Mouse (Mus musculus) kidney, postnatal 36 days (tissue): Measurements from ENCODE around the gene Zfp512.
"Not testable (repeated sequence)": the region's sequence is repeated elsewhere in the genome, so short reads cannot be mapped to it uniquely, and the experiment has no call there.

ENCODE experiments used
- DNase-seq, 2 experiments: peaks; one replicate each; pipeline ENCODE4 v3.0.0; 2021 to 2022; ENCODE audit warnings: mixed read lengths in 2 of 2

Zfp512 gene

GRCm38 (mm10) chr5:31451878-31452561 lies at the start of gene Zfp512:
Gene Zfp512 (plus strand): TSS chr5:31452431.
- peak; percentile 95 to 97 for DNase-seq

DNA sequence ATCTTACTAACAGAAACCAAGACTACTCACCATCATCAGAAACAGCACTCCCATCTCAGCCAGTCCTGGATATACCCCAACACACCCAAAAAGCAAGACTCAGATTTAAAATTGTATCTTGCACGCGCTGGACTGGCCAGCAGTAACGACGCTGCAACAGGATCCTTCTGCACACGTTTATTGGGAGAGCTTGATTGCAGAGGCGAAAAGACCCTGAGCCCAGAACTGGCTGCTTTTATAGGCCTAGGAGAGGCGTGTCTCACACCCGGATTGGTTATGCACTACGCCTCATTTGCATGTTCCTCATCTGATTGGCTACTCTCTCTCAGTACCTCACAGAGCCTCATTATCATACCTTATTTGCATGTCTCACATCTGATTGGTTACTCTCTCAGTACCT lies 17.5 kb upstream of the Zfp512 start:
- DNase-seq = not testable (repeated sequence)

GRCm38 (mm10) chr5:31451336-31451735 lies 895 bp upstream of the Zfp512 start:
- no peak for DNase-seq

- no peak for DNase-seq
Measured at GRCm38 (mm10) chr5:31452562-31452878, 289 bp downstream of the Zfp512 start.

DNA sequence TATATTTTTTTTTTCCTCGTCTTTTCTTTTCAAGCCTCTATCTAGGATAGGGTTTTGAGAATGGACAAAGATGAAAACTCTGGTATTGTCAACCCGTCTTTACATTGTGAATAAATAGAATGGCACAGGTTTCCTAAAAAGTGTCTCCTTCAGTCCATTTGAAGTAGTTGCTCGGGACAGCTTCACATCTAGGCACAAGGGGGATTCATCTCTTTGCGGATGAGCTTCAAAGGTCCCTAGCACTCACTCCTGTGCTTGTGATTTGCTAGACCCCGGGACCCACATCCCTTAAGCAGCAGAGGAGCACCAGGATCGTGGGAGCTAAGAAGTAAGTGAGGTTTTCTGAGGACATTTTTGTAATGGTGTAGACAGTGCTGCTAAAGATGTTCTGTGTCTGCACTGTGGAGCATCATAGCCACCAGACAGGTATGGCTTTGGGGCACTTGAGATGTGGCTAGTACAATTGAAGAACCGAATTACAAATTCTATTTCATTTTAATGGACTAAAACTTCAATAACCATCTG lies 717 bp downstream of the Zfp512 start:
- no peak for DNase-seq

- no peak for DNase-seq
Measured at GRCm38 (mm10) chr5:31467798-31468197, 15.6 kb downstream of the Zfp512 start.

DNA sequence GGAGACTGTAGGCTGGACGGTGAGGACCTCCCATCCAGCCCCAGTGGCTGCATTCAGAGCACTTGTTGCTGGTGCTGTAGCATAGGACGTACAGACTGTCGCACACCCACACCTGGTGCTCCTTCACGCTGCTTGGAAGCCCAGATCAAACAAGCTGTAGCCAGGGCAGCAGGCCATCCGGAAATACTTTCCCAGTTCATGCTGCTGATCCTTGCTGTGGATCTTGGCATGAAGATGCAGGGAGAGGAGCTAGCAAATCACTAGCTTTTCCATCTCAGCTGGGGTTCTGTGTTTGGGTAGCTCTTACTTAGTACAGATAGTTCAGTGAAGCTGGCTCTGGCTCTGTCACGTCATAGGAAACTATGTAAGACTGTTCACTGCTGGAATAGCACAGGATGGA lies 17.5 kb downstream of the Zfp512 start:
- DNase-seq = no peak

GRCm38 (mm10) chr5:31470334-31470733 lies 18.1 kb downstream of the Zfp512 start:
- peak; percentile 15 to 80 for DNase-seq

- no peak for DNase-seq
Measured at GRCm38 (mm10) chr5:31480536-31480935, 28.3 kb downstream of the Zfp512 start.

DNA sequence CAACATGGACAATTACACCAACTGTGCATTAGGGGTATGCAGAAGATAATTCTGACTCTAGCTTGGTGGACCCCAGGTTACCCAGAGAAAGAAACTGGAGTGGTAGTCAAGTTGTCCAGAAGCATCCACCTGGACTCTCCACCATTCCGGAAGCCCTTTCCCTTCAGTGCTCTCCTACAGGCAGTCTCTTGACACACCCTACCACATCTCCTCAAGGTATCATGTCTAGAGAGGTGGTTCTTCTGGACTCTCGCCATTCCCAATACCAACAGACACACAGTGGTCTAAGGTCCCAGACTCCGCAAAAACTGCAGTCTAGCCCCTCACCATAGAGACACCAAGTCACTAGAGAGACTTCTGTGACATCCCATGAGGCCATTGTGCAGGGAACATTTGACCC lies 33.2 kb downstream of the Zfp512 start, which contains the start of gene 4930548H24Rik:
TSS of gene 4930548H24Rik (plus strand) at position 301 of the 400 bp plus-strand sequence.
- DNase-seq = no peak

DNA sequence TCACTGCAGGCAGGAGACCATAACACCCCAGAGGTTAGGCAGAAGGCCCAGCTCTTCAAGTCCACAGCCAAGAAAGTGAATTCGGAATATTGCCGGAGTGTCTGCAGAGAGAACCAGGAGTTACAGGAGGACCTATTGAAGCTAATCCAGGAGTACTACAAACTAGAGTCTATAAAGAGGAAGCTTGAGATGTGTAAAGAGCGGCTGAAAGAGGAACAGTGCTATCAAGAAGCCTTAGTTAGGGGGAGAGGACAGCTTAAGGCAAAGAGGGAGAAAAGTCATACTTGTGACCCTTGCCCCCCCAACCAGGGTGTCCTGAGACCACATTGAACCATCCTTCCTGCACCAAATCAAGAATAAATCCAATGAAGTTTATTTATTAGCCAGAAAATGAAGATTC lies 35.7 kb downstream of the Zfp512 start:
- DNase-seq = no peak

DNA sequence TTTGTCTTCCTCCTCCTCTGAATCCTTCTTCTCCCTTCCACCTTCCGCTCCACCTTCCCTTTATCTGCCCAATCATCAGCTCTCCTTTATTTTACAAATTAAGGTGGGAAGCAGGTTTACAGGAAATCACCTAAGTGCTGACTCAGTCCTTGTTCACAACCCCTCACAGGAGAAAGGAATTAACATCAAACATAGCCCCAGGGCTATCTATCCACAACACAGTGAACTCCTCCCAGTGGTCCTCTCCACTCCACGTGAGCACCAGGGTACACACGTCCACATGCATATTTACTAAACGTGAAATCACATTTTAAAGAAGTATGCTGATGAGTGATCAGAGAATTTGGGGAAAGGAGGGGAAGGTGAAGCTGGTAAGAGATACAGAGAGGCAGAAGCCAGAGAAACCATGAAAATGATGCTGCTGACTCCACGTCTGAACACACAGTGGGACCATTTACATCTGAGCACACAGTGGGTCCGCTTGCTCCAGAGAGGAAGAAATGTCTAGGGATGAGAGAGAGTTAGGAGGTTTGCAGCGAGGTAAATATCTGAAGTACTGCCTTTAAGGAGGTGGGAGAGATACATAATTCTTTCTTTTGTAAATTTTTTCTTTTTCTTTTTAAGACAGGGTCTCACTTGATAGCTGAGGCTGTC lies 37.0 kb downstream of the Zfp512 start:
- DNase-seq = no peak

- no peak for DNase-seq
Measured at GRCm38 (mm10) chr5:31492031-31492430, 39.8 kb downstream of the Zfp512 start.

DNA sequence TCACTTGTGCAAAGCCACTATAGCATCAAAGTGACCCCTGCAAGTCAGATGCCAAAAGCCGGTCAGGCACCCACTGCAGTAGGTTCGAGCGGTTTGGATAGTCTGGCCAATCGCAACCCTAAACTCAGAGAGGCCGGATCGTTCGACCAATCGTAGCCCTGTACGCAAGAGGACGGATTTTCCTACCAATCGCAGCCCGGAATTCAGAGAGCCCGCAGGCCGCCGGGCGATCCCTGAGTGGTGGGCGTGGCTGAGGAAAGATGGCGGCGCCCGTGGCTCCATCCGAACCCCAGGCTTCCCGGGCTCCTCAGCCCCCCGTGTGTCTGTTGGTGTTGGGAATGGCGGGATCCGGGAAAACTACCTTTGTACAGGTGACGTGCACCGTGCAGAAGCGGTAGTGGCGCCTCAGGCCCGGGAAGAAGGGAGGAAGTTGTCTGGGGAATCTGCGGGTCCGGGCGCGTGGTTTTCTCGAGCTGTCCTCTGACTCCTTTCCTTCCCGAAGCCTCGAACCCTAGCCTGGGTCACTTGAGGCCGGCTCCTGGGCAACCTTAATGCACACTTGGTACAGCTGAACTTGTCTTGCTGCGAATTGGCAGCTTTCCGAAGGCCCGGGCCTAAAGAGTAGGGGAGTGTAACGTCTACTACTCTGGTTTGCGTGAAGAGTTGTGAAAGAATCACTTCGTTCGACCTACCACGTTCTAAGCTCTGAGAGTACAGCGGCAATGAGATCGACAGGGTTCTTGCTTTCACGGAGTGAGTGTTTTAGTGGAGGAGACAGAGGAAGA lies 42.5 kb downstream of the Zfp512 start, which contains the start of gene Gpn1:
TSS of gene Gpn1 (plus strand) at position 229 of the 785 bp plus-strand sequence.
- DNase-seq = peak; percentile 94 to 95

DNA sequence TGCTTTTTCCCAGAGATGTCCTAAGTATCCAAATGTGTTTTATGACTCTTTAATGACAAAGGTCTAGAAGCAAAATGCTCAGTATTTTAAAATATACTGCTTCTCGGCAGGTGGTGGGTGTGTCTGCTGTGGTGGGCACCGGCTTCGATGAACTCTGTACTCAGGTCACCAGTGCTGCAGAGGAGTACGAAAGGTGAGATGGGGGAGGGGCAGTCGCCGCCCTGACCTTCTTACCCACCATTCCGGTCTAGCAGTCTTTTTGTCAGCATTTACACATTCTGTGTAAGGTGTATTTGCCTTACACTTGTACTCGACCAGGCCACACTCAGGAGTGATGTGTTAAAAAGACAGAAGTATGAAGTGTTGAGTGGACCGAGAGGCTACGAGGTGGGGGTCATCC lies 52.6 kb downstream of the Zfp512 start:
- DNase-seq = no peak

- no peak for DNase-seq
Measured at GRCm38 (mm10) chr5:31512481-31512880, 60.2 kb downstream of the Zfp512 start.

DNA sequence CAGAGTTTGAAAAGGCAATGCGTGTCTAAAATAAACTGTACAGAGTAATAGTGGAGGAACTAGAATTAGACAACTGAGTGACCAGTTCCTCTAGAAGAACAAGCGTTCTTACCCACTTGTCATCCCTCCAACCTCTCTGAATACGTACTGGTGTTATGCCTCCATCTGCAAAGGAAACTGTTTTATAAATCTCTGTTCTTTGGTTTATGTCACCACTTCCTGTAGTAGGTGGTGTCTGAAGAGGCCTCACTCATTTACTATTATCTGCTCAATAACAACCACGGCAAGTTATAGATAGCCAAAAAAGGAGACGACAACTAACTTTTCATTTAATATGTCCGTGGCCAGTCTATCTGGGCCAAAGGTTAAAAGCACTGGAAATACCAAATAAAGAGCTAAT lies 68.3 kb downstream of the Zfp512 start:
- DNase-seq = no peak

DNA sequence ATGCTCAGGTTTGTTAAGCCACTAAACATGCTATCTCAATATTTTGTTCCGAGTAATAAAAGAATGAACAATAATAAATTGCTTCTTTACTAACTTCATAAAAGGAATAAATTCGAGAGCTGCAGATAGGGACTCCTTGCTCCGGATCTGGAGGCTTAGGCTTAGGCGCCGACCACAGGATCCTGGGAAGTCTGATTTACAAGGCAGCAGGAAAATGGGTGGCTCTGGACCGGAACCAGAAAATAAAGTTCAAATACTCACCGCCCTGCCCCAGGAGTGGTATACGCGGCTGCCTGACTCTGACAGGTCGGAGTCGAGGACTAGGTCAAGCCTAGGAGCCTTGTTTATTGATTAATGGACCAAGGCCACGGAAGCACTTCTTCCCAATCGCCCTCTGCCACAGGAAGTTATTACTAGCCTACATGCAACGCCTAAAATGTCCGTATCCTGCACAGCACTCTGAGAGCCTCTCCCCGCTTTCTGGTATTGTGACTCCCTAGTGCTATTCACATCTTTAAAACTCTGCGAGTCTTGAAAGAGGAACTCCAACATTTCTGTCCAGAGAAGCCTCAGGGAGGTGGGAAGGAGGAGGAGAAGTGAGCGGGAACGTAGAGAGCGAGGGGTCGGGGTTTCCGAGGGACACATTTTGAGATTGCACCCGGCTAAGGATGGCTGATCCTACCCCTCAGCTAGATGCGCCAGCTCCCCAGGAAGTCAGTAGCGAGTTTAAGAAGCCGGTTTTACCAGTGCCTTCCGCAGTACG lies 74.3 kb downstream of the Zfp512 start, which contains the start of gene Slc4a1ap:
TSS of gene Slc4a1ap (plus strand) at position 642 of the 763 bp plus-strand sequence.
- DNase-seq = peak; percentile 84 to 85

- DNase-seq = no peak
Measured at GRCm38 (mm10) chr5:31527117-31527680, 75.0 kb downstream of the Zfp512 start.

- not testable (repeated sequence) for DNase-seq
Measured at GRCm38 (mm10) chr5:31527707-31528106, 75.5 kb downstream of the Zfp512 start, which contains the start of gene Supt7l. Gene Supt7l (minus strand): TSS chr5:31527807.

DNA sequence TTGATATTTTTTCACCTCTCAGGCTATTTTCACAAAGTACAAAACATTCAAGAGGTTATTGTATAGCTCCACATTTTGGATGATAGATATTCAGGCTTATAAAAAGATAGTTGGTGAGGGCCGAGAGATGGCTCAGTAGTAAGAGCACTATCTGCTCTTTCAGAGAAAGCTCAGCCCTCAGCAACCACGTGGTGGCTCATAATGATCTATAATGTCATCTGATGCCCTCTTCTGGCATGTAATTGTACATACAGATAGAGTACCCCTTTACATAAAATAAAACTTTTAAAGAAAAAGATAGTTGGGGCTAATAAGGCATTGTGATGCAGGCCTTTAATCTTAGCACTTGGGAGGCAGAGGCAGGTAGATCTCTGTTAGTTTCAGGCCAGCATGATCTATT lies 76.3 kb downstream of the Zfp512 start:
- no peak for DNase-seq
